Mouse (Mus musculus): ENCODE results near the gene Cyp2d40. TPM values are rescaled to one million over a fixed set of nuclear protein-coding genes. Genes with fewer than 3 reads are reported as not detected.
"Not testable (repeated sequence)": the region's sequence is repeated elsewhere in the genome, so short reads cannot be mapped to it uniquely, and the experiment has no call there.

Gene Cyp2d40
- total RNA-seq (2021) = not detected
- long read RNA-seq, experiment 1 = 0 reads
- long read RNA-seq, experiment 2 = 0 reads

GRCm38 (mm10) chr15:82763631-82764420, at the start of gene Cyp2d40:
Cyp2d40 (minus strand) TSS chr15:82764183.
- DNase-seq = no peak

- no peak for DNase-seq
These were observed 46.6 kb upstream of the Cyp2d40 start for GRCm38 (mm10) chr15:82810556-82810955.

DNA sequence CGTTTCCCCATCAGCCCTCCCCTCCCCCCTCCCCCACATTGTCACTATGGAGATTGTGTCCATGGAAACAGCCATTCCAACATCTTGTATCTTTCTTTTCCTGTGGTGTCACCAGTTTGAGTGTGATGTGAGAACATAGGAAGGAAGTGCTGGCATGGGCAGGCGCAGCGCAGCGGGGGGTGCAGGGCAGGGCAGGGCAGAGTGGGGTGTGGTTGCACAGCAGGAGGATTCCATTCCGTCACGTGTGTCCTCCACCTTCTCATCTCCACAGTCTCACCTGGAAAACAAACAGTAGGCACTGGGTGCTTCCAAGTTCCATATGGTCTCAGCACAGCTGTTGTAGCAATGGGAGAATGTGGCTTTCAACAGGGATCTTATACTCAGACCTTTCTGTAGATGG, 45.5 kb upstream of the Cyp2d40 start:
- DNase-seq = no peak

GRCm38 (mm10) chr15:82806969-82807763, 43.2 kb upstream of the Cyp2d40 start:
- no peak for DNase-seq

DNA sequence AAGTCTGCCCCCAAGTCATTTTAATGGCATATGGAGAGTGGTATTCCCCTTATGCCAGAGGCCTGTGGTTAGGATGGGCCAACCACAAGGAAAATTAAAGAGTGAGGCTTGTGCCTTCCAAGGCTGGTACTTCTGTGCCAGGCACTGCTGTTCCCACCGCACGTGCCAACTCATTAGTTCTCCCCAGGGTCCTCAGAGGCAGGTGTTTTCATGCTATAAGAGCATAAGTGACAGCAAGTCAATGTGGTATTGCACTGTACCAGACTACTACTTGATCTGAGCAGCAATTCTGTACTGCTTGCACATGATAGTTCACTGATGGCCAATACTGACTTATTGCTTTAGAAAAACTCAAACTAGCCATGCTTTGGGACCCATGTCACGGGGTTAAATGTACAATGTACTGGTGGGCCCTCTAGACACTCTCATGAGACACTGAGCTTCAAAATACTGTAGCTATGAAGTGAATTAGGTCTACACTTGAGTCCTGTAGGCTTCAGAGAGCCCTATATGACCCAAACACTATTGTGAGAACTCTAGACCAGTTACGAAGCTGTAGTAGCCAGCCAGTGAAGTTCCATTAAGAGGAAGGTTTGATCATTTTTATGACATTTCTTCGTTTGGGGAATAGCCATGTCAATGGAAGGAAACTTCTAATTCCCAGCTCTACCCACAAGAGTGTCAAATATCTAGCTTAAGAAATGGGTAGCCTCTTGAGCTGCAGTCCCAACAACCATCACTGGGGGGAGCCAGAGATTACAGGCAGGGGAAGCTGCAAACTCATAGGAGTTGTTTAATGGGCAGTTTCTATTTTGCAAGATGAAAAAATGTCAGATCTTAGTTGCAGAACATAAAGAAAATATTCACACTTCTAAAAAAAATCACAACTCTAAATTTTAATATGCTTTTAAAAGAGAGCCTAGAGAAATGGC, 41.0 kb upstream of the Cyp2d40 start:
- DNase-seq = peak; percentile 84

GRCm38 (mm10) chr15:82795936-82796440, 32.0 kb upstream of the Cyp2d40 start:
- no peak for DNase-seq

DNA sequence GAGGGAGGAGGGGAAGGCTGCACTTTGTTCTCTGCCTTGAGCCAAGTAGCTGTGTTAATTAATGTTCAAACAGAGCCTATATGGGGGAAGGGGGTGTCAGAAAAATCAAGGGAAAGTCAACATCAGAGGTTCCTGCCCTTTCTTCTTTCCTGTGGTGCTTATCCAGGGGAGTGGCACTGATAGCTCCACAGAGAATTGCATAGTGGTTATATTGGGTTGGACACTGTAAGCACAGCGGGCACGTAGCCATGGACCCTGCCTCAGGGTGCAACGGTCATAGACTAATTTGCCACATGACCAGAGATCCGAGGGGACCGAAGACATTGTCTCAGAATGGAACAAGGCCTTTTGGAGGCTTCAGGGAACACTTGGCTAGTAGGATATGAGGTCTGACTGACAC, 30.3 kb upstream of the Cyp2d40 start, which contains the start of gene Cyp2d26:
Gene Cyp2d26, minus strand, starts transcription at position 18 of the 400 bp plus-strand sequence.
- no peak for DNase-seq

DNA sequence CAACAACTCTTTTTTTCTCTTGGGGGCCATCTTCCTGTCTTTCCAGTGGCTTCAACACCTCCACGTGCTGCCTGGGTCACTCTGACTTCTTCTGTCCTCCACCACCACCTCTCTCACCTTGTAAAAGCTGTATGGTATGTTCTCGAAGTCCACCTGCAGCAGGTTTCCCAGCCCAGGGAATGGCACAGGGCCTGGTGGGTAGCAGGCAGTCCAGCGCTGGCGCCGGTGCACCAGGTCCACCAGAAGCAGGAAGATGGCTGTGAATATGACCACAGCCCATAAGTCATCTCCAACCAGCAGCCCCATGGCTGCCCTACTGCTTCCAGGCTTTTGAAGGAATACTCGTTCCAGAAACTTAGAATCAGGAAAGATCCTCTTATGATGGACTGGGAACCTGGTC, 29.9 kb upstream of the Cyp2d40 start:
- DNase-seq = no peak

DNA sequence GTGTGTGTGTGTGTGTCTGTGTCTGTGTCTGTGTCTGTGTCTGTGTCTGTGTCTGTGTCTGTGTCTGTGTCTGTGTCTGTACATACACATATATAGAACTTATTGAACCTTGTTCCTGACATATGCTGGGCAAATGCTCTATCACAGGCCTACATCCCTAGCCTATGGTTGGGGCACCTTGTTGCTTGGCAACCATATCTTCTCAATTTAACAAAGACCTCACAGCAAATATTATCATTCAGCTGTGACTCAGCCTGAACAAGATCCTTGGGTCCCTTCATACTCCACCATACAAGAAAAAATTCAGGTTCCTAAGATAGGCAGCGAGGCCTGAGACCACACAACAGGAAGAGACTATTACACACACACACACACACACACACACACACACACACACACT, 29.5 kb upstream of the Cyp2d40 start:
- no peak for DNase-seq

DNA sequence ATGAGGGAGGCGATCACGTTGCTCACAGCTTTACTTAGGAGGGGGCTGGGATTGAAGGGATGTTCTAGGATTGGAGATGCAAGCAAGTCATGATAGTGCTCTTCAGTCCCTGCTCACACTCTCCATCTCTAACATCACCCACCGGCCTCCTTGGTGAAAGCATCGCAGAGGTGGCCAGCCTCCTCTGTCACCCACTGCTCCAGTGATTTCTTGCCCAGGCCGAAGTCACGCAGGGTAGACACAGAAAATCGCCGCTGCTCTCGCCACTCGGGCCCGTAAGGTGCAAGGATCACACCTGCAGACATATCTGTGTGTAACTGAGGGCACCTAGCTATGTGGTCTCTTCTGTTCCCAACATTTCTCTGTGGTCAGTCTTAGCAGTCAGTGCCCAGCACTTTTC, 28.6 kb upstream of the Cyp2d40 start:
- no peak for DNase-seq

DNA sequence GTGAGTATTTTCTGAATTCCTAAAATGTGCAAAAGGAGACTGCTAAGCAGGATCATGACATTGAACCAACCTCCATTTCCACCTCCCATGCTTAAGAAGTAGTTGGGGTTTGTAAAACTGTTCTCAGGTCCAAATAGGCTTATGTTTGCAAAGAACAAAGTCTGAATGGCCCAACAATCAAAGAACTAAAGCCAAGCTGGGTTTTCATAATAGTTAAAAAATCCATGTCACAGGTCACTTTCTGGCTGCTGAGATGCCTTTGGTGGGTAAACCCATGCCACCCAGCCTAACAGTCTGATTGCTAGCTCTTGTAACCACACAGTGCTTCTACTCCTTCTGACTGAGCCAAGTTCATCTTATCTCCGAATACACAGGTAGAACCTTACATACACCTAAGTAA, 20.6 kb upstream of the Cyp2d40 start:
- no peak for DNase-seq

DNA sequence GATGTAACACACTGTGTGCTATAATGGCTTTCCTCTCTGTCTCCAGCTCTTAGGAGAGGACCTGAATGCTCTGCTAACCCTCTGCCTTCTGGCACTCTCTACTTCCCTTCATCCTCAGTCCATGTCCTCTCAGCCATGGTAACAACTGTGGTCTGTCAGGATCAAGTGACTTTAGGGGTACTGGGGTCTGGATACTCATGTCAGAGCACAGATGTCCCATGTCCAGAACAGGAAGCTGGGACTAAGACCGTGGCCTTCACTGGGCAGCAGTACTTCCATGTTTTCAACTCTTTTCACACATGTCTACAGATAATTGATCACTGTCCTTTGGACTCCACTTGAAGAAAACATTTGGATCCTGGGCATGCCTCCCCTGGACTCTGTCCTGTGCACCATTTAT, 19.8 kb upstream of the Cyp2d40 start:
- no peak for DNase-seq

DNA sequence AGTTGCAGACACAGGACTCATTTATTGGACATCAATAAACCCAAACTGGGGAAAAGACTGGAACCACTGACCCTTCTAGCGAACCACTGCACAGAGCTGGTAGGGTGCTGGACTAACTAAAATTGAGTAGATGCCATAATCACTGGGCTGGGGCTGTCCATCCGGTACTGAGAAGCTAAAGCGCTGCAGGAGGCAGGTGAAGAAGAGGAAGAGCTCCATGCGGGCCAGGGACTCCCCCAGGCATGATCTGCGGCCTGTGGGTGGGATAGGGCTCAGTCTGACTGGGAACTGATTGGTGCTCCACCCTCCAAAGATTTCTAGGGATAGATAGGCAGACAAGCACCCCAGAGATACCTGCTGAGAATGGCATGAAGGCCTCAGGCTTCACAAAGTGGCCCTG, 13.9 kb upstream of the Cyp2d40 start:
- not testable (repeated sequence) for DNase-seq

GRCm38 (mm10) chr15:82765943-82766342, 2.0 kb upstream of the Cyp2d40 start:
- no peak for DNase-seq

GRCm38 (mm10) chr15:82764881-82765280, 898 bp upstream of the Cyp2d40 start:
- DNase-seq = no peak

GRCm38 (mm10) chr15:82748141-82748540, 15.8 kb downstream of the Cyp2d40 start:
- DNase-seq = no peak

- DNase-seq = no peak
These were observed 16.5 kb downstream of the Cyp2d40 start for GRCm38 (mm10) chr15:82747516-82747915.

DNA sequence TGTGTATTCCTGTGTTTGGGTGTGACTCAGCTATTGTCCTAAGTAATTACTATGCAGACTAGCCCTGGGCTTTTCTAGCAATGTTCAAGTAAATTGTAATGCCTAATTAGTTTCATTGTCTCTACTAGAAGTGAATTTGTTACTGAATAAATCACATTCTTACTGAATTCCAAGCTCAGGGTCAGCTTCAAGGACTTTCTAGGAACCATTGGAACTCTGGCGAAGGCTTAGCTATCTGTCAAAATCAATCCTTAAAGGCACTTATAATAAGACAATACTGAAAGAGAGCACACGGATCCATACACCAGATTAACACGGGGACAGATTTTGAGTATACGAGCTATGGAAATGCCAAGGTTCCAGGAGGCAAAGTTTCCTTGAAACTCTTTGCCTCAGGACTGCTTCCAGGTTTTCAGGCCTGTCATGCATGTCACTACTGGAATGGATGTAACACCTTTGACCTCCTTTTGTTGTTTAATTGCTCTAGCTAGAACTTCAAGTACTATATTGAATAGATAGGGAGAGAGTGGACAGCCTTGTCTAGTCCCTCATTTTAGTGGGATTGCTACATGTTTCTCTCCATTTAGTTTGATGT, 30.6 kb downstream of the Cyp2d40 start:
- DNase-seq = not testable (repeated sequence)
